Mouse (Mus musculus) thymus, adult 2 months (tissue): ENCODE data around the gene Cbln1.

Experiments
- CTCF ChIP-seq: fragments of 200-500 bp; IDR thresholded peaks from 2 replicates; pipeline ENCODE4 v1.5.1; 2012; ENCODE audit warnings: mild to moderate bottlenecking, control low read depth, low read length, moderate library complexity, borderline replicate concordance; ENCODE audit not compliant: control insufficient read depth, poor library complexity, insufficient read depth; ENCODE audit errors: extremely low read depth
- POLR2A ChIP-seq: fragments of 200-500 bp; IDR thresholded peaks from 2 replicates; pipeline ENCODE4 v1.6.1; 2012; ENCODE audit warnings: mild to moderate bottlenecking, low read length, control low read depth, moderate library complexity; ENCODE audit not compliant: control insufficient read depth, poor library complexity, insufficient read depth; ENCODE audit errors: extremely low read depth

GRCm38 (mm10) chr8:87421697-87422096 is 50.7 kb downstream of the Cbln1 start:
- TF ChIP-seq POLR2A (no peak), CTCF (no peak)
